Comparison of ENCODE assay signal across 13 mouse cellular contexts in genomic region chr1:33536272-33537004, GRCm38 (mm10).
A peak's percentile ranks its signal among the peaks of the same experiment; 100 is the strongest.
DNase-seq lines count a peak whose midpoint lies in the region; ATAC-seq and TF ChIP-seq lines count a peak whose summit lies in the region.
"Had no signal": no experiment of that assay in that cellular context is flagged by ENCODE, and none has a peak within 500 bp of the region (broad histone marks: within the 10 kb centered on the region; RNA-seq: fewer than 3 reads in every experiment).

No protein-coding gene starts in this region.

- no peak for ATAC-seq in midbrain, embryonic 11.5 days (ENCODE audit: low FRiP score)
- ATAC-seq in midbrain, embryonic 13.5 days, result no peak
- ATAC-seq in Patski, result no peak
- ATAC-seq: forebrain, embryonic 16.5 days had no signal

- no peak for DNase-seq in heart, adult 2 months
- DNase-seq in heart, postnatal 4 days, result no peak
- DNase-seq in midbrain, embryonic 11.5 days (ENCODE audit: low spot score, missing footprints), result peak; percentile 77
- no peak for DNase-seq in Patski (ENCODE audit: low read depth, low spot score)
- peak; percentile 21 for DNase-seq in splenic B cell, adult 2 months (ENCODE audit: low read depth, low spot score)
- DNase-seq in gastrocnemius, postnatal 10 days, result no peak
- no peak for DNase-seq in layer of hippocampus, adult 9-10 months (ENCODE audit: low spot score)
- DNase-seq: adrenal gland, postnatal 14 days; kidney, postnatal 4 days; liver, embryonic 13.5 days had no signal

- 96% methylated on average over 4 of the region's 4 CpGs for WGBS in heart, adult 2 months
- 94% methylated on average over 4 of the region's 4 CpGs for WGBS in midbrain, embryonic 11.5 days
- 95% methylated on average over 4 of the region's 4 CpGs for WGBS in midbrain, embryonic 13.5 days

- H3K4me3 ChIP-seq in heart, adult 2 months, result no peak overlapping the region
- H3K4me3 ChIP-seq in midbrain, embryonic 11.5 days (ENCODE audit: low read depth, low read length), result no peak overlapping the region
- no peak overlapping the region for H3K4me3 ChIP-seq in midbrain, embryonic 13.5 days (replicated peaks)
- H3K4me3 ChIP-seq: liver, embryonic 13.5 days; myocyte had no signal

- H3K9me3 ChIP-seq in midbrain, embryonic 11.5 days (ENCODE audit: control insufficient read depth, low read length), result no peaks in the 10 kb centered on the region
- H3K9me3 ChIP-seq in midbrain, embryonic 13.5 days, result no peaks in the 10 kb centered on the region

- CTCF ChIA-PET in Patski (lab: Charles Lee), result interaction anchor here (1.0 to 1.8 kb wide), 3 partner anchors 31 to 115 kb away, joined by 3 to 6 read pairs (median 3); no protein-coding TSS in a partner anchor

- H3K4me1 ChIP-seq in heart, adult 2 months (ENCODE audit: control insufficient read depth, insufficient read depth, low read length), result no peaks in the 10 kb centered on the region
- H3K4me1 ChIP-seq in midbrain, embryonic 11.5 days (ENCODE audit: control insufficient read depth, insufficient read depth, low read length), result no peaks in the 10 kb centered on the region
- H3K4me1 ChIP-seq in midbrain, embryonic 13.5 days (replicated peaks), result peaks cover 7% of the 10 kb centered on the region

- TF ChIP-seq CTCF in heart, adult 2 months (IDR thresholded peaks at IDR 0.05), result peak; percentile 28; the same call in 1 of the 2 replicates
- peak; percentile 38 for TF ChIP-seq CTCF in Patski (IDR thresholded peaks at IDR 0.05)

- intact Hi-C loops in heart, adult 2 months (cut with DNase I), result no loop called here

- in situ Hi-C loops in Patski (cut with MboI; ENCODE audit: low pct_unique_long_range_greater_than_20kb), result no loop called here

- H3K36me3 ChIP-seq in heart, adult 2 months (ENCODE audit: control insufficient read depth, insufficient read depth, low read length), result no peaks in the 10 kb centered on the region
- H3K36me3 ChIP-seq in midbrain, embryonic 11.5 days (ENCODE audit: control insufficient read depth, insufficient read depth, low read length), result no peaks in the 10 kb centered on the region
- no peaks in the 10 kb centered on the region for H3K36me3 ChIP-seq in midbrain, embryonic 13.5 days
- H3K36me3 ChIP-seq in splenic B cell, adult 2 months (ENCODE audit: control insufficient read depth, insufficient read depth, low read length, poor library complexity, severe bottlenecking), result no peaks in the 10 kb centered on the region

- TF ChIP-seq POLR2A in heart, adult 2 months (IDR thresholded peaks at IDR 0.05; ENCODE audit: insufficient read depth, low read depth, low read length), result no peak

- no peak overlapping the region for H3K4me2 ChIP-seq in midbrain, embryonic 11.5 days
- no peak overlapping the region for H3K4me2 ChIP-seq in midbrain, embryonic 13.5 days (replicated peaks)
- H3K4me2 ChIP-seq: liver, embryonic 13.5 days had no signal

- no peaks in the 10 kb centered on the region for H3K79me2 ChIP-seq in heart, adult 2 months (replicated peaks; ENCODE audit: control insufficient read depth, insufficient read depth, low read length)

- TF ChIP-seq EP300 in heart, adult 2 months (IDR thresholded peaks at IDR 0.05; ENCODE audit: insufficient read depth, low read depth, low read length), result no peak

- H3K27me3 ChIP-seq in heart, adult 2 months (ENCODE audit: control insufficient read depth, insufficient read depth, low read length), result no peaks in the 10 kb centered on the region
- H3K27me3 ChIP-seq in midbrain, embryonic 11.5 days (ENCODE audit: control insufficient read depth, insufficient read depth, low read length), result no peaks in the 10 kb centered on the region
- no peaks in the 10 kb centered on the region for H3K27me3 ChIP-seq in midbrain, embryonic 13.5 days
- H3K27me3 ChIP-seq in Patski, result no peaks in the 10 kb centered on the region
- H3K27me3 ChIP-seq in splenic B cell, adult 2 months (ENCODE audit: control insufficient read depth, insufficient read depth, low read length, poor library complexity, severe bottlenecking), result no peaks in the 10 kb centered on the region
- H3K27me3 ChIP-seq: liver, embryonic 13.5 days had no signal

- no peak overlapping the region for H3K9ac ChIP-seq in heart, adult 2 months (ENCODE audit: low read depth, low read length)
- no peak overlapping the region for H3K9ac ChIP-seq in midbrain, embryonic 11.5 days (ENCODE audit: low read length)
- H3K9ac ChIP-seq in midbrain, embryonic 13.5 days (replicated peaks), result no peak overlapping the region
- H3K9ac ChIP-seq: liver, embryonic 13.5 days had no signal

- POLR2A ChIA-PET in Patski (lab: Charles Lee), result no interaction called here

- H3K27ac ChIP-seq in heart, adult 2 months, result no peak overlapping the region
- no peak overlapping the region for H3K27ac ChIP-seq in midbrain, embryonic 11.5 days (ENCODE audit: low read depth, low read length)
- no peak overlapping the region for H3K27ac ChIP-seq in midbrain, embryonic 13.5 days
- H3K27ac ChIP-seq: liver, embryonic 13.5 days had no signal

Comparison
In these comparisons a context has a peak if more than half of its experiments do, and no peak if none do; other contexts are left out.
1. DNase-seq: peak in midbrain, embryonic 11.5 days (single experiment) and splenic B cell, adult 2 months (single experiment); none in heart, adult 2 months (0 of 2), heart, postnatal 4 days (single experiment), Patski (single experiment), gastrocnemius, postnatal 10 days (single experiment) and layer of hippocampus, adult 9-10 months (single experiment).